Mouse (Mus musculus) limb, embryonic 15.5 days (tissue): Measurements from ENCODE around the gene Maz. TPM values are rescaled to one million over a fixed set of nuclear protein-coding genes. Genes with fewer than 3 reads are reported as not detected.

Experiments used
- ATAC-seq: fragments of 200-750 bp; cut with Nextera tagmentation; 2 replicates; pipeline ENCODE4 v1.8.0; 2017; ENCODE audit warnings: low read depth, moderate TSS enrichment; ENCODE audit not compliant: insufficient number of reproducible peaks, low FRiP score, low TSS enrichment
- H3K27ac ChIP-seq: fragments of 300-500 bp; sonication (generic); 2 replicates; pipeline ENCODE4 v1.5.1; 2015; ENCODE audit warnings: moderate library complexity, mild to moderate bottlenecking, inconsistent platforms
- H3K27me3 ChIP-seq: fragments of 300-500 bp; sonication (generic); 2 replicates; pipeline ENCODE4 v1.6.1; 2015; ENCODE audit warnings: inconsistent platforms
- H3K36me3 ChIP-seq: fragments of 300-500 bp; sonication (generic); 2 replicates; pipeline ENCODE4 v1.6.1; 2015; ENCODE audit warnings: inconsistent platforms
- H3K4me1 ChIP-seq: fragments of 300-500 bp; sonication (generic); 2 replicates; pipeline ENCODE4 v1.6.1; 2015; ENCODE audit warnings: inconsistent platforms
- H3K4me2 ChIP-seq: fragments of 300-500 bp; sonication (generic); 2 replicates; pipeline ENCODE4 v1.6.1; 2015; ENCODE audit warnings: mild to moderate bottlenecking, inconsistent platforms
- H3K4me3 ChIP-seq: fragments of 300-500 bp; sonication (generic); 2 replicates; pipeline ENCODE4 v1.5.1; 2015; ENCODE audit warnings: mild to moderate bottlenecking, inconsistent platforms
- H3K9ac ChIP-seq: fragments of 300-500 bp; sonication (generic); 2 replicates; pipeline ENCODE4 v1.6.1; 2015; ENCODE audit warnings: inconsistent platforms
- H3K9me3 ChIP-seq: fragments of 300-500 bp; sonication (generic); 2 replicates; pipeline ENCODE4 v1.6.1; 2016; ENCODE audit warnings: inconsistent platforms
- WGBS: fragments of 180-500 bp; shearing (Covaris S2); methylation state at CpG from one replicate; pipeline ENCODE4 v1.1.7; 2015; 5-methylcytosine and 5-hydroxymethylcytosine counted together
- polyA plus RNA-seq: library from polyadenylated mRNA; unstranded; fragments of >200 nt; fragmentation: Nextera tagmentation; extraction: Ambion mirVana; gene quantifications from 2 replicates; pipeline ENCODE4 v1.2.1, GENCODE M21; 2015

Gene Maz
- polyA plus RNA-seq, 1 experiment from 2014 or later: 54.8 TPM

GRCm38 (mm10) chr7:126996449-126996848 lies 30.4 kb downstream of the Maz start:
- ATAC-seq: no peak
- WGBS: 84% methylated on average over 4 of the region's 4 CpGs
- no peaks in the 10 kb centered on the region for H3K27me3 ChIP-seq

GRCm38 (mm10) chr7:126988816-126989215 lies 38.0 kb downstream of the Maz start:
- Histone ChIP-seq H3K36me3 (no peaks in the 10 kb centered on the region), H3K4me1 (peaks cover 4% of the 10 kb centered on the region; the same call in 1 of the 2 replicates), H3K4me2 (no peak overlapping the region), H3K27me3 (no peaks in the 10 kb centered on the region), H3K9ac (no peak overlapping the region), H3K4me3 (no peak overlapping the region), H3K9me3 (no peaks in the 10 kb centered on the region), H3K27ac (no peak overlapping the region)
- WGBS: 70% methylated on average over 8 of the region's 8 CpGs
- ATAC-seq: no peak

More at GRCm38 (mm10) chr7:126996449-126996848, 30.4 kb downstream of the Maz start:
- Histone ChIP-seq H3K4me3 (no peak overlapping the region), H3K9me3 (no peaks in the 10 kb centered on the region), H3K27ac (no peak overlapping the region), H3K4me1 (no peaks in the 10 kb centered on the region), H3K9ac (no peak overlapping the region), H3K4me2 (no peak overlapping the region), H3K36me3 (0 out of 2 replicates have a peak, but pooled peaks cover 2% of the 10 kb centered on the region)

- peaks cover 4% of the 10 kb centered on the region for H3K36me3 ChIP-seq
- H3K27ac ChIP-seq: no peak overlapping the region
- H3K4me1 ChIP-seq: peaks cover 4% of the 10 kb centered on the region; the same call in 1 of the 2 replicates
- no peak overlapping the region for H3K9ac ChIP-seq
- no peak for ATAC-seq
- no peaks in the 10 kb centered on the region for H3K27me3 ChIP-seq
- H3K9me3 ChIP-seq: no peaks in the 10 kb centered on the region
- H3K4me2 ChIP-seq: no peak overlapping the region
- no peak overlapping the region for H3K4me3 ChIP-seq
- 33% methylated on average over 9 of the region's 9 CpGs for WGBS
Measured at GRCm38 (mm10) chr7:126986319-126986718, 40.5 kb downstream of the Maz start.

- Histone ChIP-seq H3K27me3 (no peaks in the 10 kb centered on the region), H3K9ac (no peak overlapping the region), H3K9me3 (no peaks in the 10 kb centered on the region), H3K4me3 (no peak overlapping the region), H3K36me3 (peaks cover 17% of the 10 kb centered on the region), H3K27ac (no peak overlapping the region), H3K4me2 (no peak overlapping the region), H3K4me1 (peaks cover 4% of the 10 kb centered on the region; the same call in 1 of the 2 replicates)
- 34% methylated on average over 10 of the region's 10 CpGs for WGBS
- no peak for ATAC-seq
Measured at GRCm38 (mm10) chr7:126984667-126985444, 42.0 kb downstream of the Maz start.

GRCm38 (mm10) chr7:126983113-126983512 lies 43.7 kb downstream of the Maz start:
- Histone ChIP-seq H3K9ac (no peak overlapping the region), H3K27ac (no peak overlapping the region), H3K9me3 (no peaks in the 10 kb centered on the region), H3K4me3 (no peak overlapping the region), H3K36me3 (peaks cover 34% of the 10 kb centered on the region), H3K4me2 (no peak overlapping the region), H3K4me1 (peaks cover 7% of the 10 kb centered on the region), H3K27me3 (no peaks in the 10 kb centered on the region)
- ATAC-seq: no peak
- 74% methylated on average over 7 of the region's 7 CpGs for WGBS

GRCm38 (mm10) chr7:126982054-126982453 lies 44.8 kb downstream of the Maz start:
- H3K9ac ChIP-seq: no peak overlapping the region
- 88% methylated on average over 4 of the region's 4 CpGs for WGBS

GRCm38 (mm10) chr7:126981601-126982000 lies 45.2 kb downstream of the Maz start:
- Histone ChIP-seq H3K9me3 (no peaks in the 10 kb centered on the region), H3K27me3 (no peaks in the 10 kb centered on the region), H3K4me1 (peaks cover 19% of the 10 kb centered on the region), H3K27ac (no peak overlapping the region), H3K4me3 (no peak overlapping the region), H3K36me3 (peaks cover 37% of the 10 kb centered on the region), H3K9ac (no peak overlapping the region), H3K4me2 (no peak overlapping the region)
- WGBS: 88% methylated on average over 2 of the region's 2 CpGs
- no peak for ATAC-seq

More at GRCm38 (mm10) chr7:126982054-126982453, 44.8 kb downstream of the Maz start:
- Histone ChIP-seq H3K4me3 (no peak overlapping the region), H3K36me3 (peaks cover 37% of the 10 kb centered on the region), H3K4me1 (peaks cover 15% of the 10 kb centered on the region), H3K4me2 (no peak overlapping the region), H3K9me3 (no peaks in the 10 kb centered on the region), H3K27ac (no peak overlapping the region), H3K27me3 (no peaks in the 10 kb centered on the region)
- no peak for ATAC-seq

- H3K36me3 ChIP-seq: peaks cover 37% of the 10 kb centered on the region
- no peak overlapping the region for H3K4me3 ChIP-seq
- H3K27me3 ChIP-seq: no peaks in the 10 kb centered on the region
- no peak for ATAC-seq
- H3K4me1 ChIP-seq: peaks cover 19% of the 10 kb centered on the region
- WGBS: 85% methylated on average over 6 of the region's 6 CpGs
- H3K4me2 ChIP-seq: no peak overlapping the region
- H3K9me3 ChIP-seq: no peaks in the 10 kb centered on the region
- no peak overlapping the region for H3K27ac ChIP-seq
- H3K9ac ChIP-seq: no peak overlapping the region
Measured at GRCm38 (mm10) chr7:126978841-126979240, 48.0 kb downstream of the Maz start.

GRCm38 (mm10) chr7:126976878-126977459 lies 49.9 kb downstream of the Maz start:
- Histone ChIP-seq H3K36me3 (peaks cover 37% of the 10 kb centered on the region), H3K27me3 (no peaks in the 10 kb centered on the region), H3K9me3 (no peaks in the 10 kb centered on the region), H3K9ac (peak overlapping the region; percentile 92), H3K4me3 (peak overlapping the region; percentile 94), H3K4me2 (peak overlapping the region; percentile 84), H3K27ac (peak overlapping the region; percentile 93), H3K4me1 (peaks cover 19% of the 10 kb centered on the region)
- WGBS: 25% methylated on average over 14 of the region's 14 CpGs
- no peak for ATAC-seq

- Histone ChIP-seq H3K27me3 (no peaks in the 10 kb centered on the region), H3K9ac (peak within 1 kb of the TSS; percentile 92), H3K36me3 (peaks cover 32% of the 10 kb centered on the region), H3K4me1 (peaks cover 19% of the 10 kb centered on the region), H3K4me2 (peak within 1 kb of the TSS; percentile 84), H3K9me3 (no peaks in the 10 kb centered on the region), H3K4me3 (peak within 1 kb of the TSS; percentile 94), H3K27ac (peak within 1 kb of the TSS; percentile 93)
- peak; percentile 92 for ATAC-seq
- WGBS: under 1% methylated on average over 53 of the region's 55 CpGs
Measured at GRCm38 (mm10) chr7:126975950-126976866, 50.6 kb downstream of the Maz start, which contains the start of gene Cdiptos. TSS of gene Cdiptos (minus strand) at chr7:126976098.

- Histone ChIP-seq H3K4me1 (peaks cover 19% of the 10 kb centered on the region), H3K9me3 (no peaks in the 10 kb centered on the region), H3K27ac (peak within 1 kb of the TSS; percentile 93), H3K9ac (peak within 1 kb of the TSS; percentile 92), H3K27me3 (no peaks in the 10 kb centered on the region), H3K4me3 (peak within 1 kb of the TSS; percentile 94), H3K36me3 (peaks cover 27% of the 10 kb centered on the region), H3K4me2 (peak within 1 kb of the TSS; percentile 84)
- no peak for ATAC-seq
- 8% methylated on average over 1 of the region's 1 CpGs for WGBS
Measured at GRCm38 (mm10) chr7:126975893-126975949, 51.1 kb downstream of the Maz start, which contains the start of gene Cdipt. TSS of gene Cdipt (plus strand) at chr7:126975914.

- no peak; the same call in 1 of the 2 replicates for ATAC-seq
- no peak overlapping the region for H3K9ac ChIP-seq
- peak overlapping the region; percentile 84 for H3K4me2 ChIP-seq
- peak overlapping the region; percentile 93; the same call in 1 of the 2 replicates for H3K27ac ChIP-seq
- H3K4me3 ChIP-seq: peak overlapping the region; percentile 94
- no peaks in the 10 kb centered on the region for H3K27me3 ChIP-seq
- H3K9me3 ChIP-seq: no peaks in the 10 kb centered on the region
- H3K36me3 ChIP-seq: peaks cover 26% of the 10 kb centered on the region
- WGBS: 7% methylated on average over 8 of the region's 8 CpGs
- peaks cover 19% of the 10 kb centered on the region for H3K4me1 ChIP-seq
Measured at GRCm38 (mm10) chr7:126975493-126975892, 51.3 kb downstream of the Maz start.
